9 mouse cellular contexts compared by ENCODE assay signal in genomic region chr2:92726640-92727039, GRCm38 (mm10).
DNase-seq lines count a peak whose midpoint lies in the region; ATAC-seq and TF ChIP-seq lines count a peak whose summit lies in the region.
"Had no signal": no experiment of that assay in that cellular context is flagged by ENCODE, and none has a peak within 500 bp of the region (broad histone marks: within the 10 kb centered on the region; RNA-seq: fewer than 3 reads in every experiment).

No protein-coding gene starts in this region.

- H3K4me2 ChIP-seq in embryonic facial prominence, embryonic 15.5 days (replicated peaks): no peak overlapping the region
- no peak overlapping the region for H3K4me2 ChIP-seq in midbrain, postnatal 0 days (ENCODE audit: low read depth, low read length, poor library complexity, severe bottlenecking)
- H3K4me2 ChIP-seq in liver, embryonic 11.5 days: no peak overlapping the region
- H3K4me2 ChIP-seq: liver, embryonic 13.5 days had no signal

- no peaks in the 10 kb centered on the region for H3K4me1 ChIP-seq in embryonic facial prominence, embryonic 15.5 days
- H3K4me1 ChIP-seq in hindbrain, embryonic 10.5 days (replicated peaks): peaks cover 19% of the 10 kb centered on the region
- peaks cover 4% of the 10 kb centered on the region; the same call in 1 of the 2 replicates for H3K4me1 ChIP-seq in midbrain, postnatal 0 days (ENCODE audit: insufficient read depth, low read length)
- H3K4me1 ChIP-seq in liver, embryonic 11.5 days (replicated peaks; ENCODE audit: control insufficient read depth, insufficient read depth, low read length): no peaks in the 10 kb centered on the region; the same call in 1 of the 2 replicates
- H3K4me1 ChIP-seq: liver, embryonic 13.5 days had no signal

- peak; percentile 30; the same call in 1 of the 2 replicates for ATAC-seq in embryonic facial prominence, embryonic 15.5 days (ENCODE audit: insufficient number of reproducible peaks, low FRiP score, low TSS enrichment, low read depth)
- ATAC-seq in midbrain, postnatal 0 days (ENCODE audit: low FRiP score): no peak
- ATAC-seq in liver, embryonic 11.5 days (replicated peaks; ENCODE audit: low FRiP score): no peak

- H3K9ac ChIP-seq in embryonic facial prominence, embryonic 15.5 days: no peak overlapping the region
- no peak overlapping the region for H3K9ac ChIP-seq in midbrain, postnatal 0 days (replicated peaks; ENCODE audit: low read length, poor library complexity, severe bottlenecking)
- no peak overlapping the region for H3K9ac ChIP-seq in liver, embryonic 11.5 days (ENCODE audit: low read depth, low read length)
- H3K9ac ChIP-seq: liver, embryonic 13.5 days had no signal

- TF ChIP-seq CTCF in midbrain, postnatal 0 days (IDR thresholded peaks at IDR 0.05): no peak

- DNase-seq in kidney, postnatal 14 days: peak; percentile 24
- DNase-seq in kidney, adult 9 months: no peak
- DNase-seq in hindbrain, embryonic 10.5 days (ENCODE audit: low spot score): no peak
- peak; percentile 59 for DNase-seq in midbrain, postnatal 0 days (ENCODE audit: low spot score)
- no peak for DNase-seq in layer of hippocampus, postnatal 36 days
- no peak for DNase-seq in right cerebral cortex, postnatal 10 days (ENCODE audit: low spot score in 2 of 2)
- no peak for DNase-seq in liver, embryonic 11.5 days (ENCODE audit: low spot score)
- DNase-seq: liver, embryonic 13.5 days had no signal

- H3K4me3 ChIP-seq in embryonic facial prominence, embryonic 15.5 days (replicated peaks): no peak overlapping the region
- no peak overlapping the region for H3K4me3 ChIP-seq in hindbrain, embryonic 10.5 days
- no peak overlapping the region for H3K4me3 ChIP-seq in midbrain, postnatal 0 days (ENCODE audit: low read depth, low read length)
- no peak overlapping the region for H3K4me3 ChIP-seq in liver, embryonic 11.5 days (ENCODE audit: low read depth, low read length)
- H3K4me3 ChIP-seq: liver, embryonic 13.5 days had no signal

- no peaks in the 10 kb centered on the region for H3K9me3 ChIP-seq in embryonic facial prominence, embryonic 15.5 days (replicated peaks)
- no peaks in the 10 kb centered on the region for H3K9me3 ChIP-seq in hindbrain, embryonic 10.5 days
- H3K9me3 ChIP-seq in midbrain, postnatal 0 days (ENCODE audit: low read length): no peaks in the 10 kb centered on the region
- H3K9me3 ChIP-seq in liver, embryonic 11.5 days (ENCODE audit: control insufficient read depth, low read length): no peaks in the 10 kb centered on the region
- H3K9me3 ChIP-seq: liver, embryonic 13.5 days had no signal

- no peaks in the 10 kb centered on the region for H3K27me3 ChIP-seq in embryonic facial prominence, embryonic 15.5 days
- peaks cover 4% of the 10 kb centered on the region; the same call in 1 of the 2 replicates for H3K27me3 ChIP-seq in hindbrain, embryonic 10.5 days (ENCODE audit: insufficient read depth, poor library complexity, severe bottlenecking)
- no peaks in the 10 kb centered on the region for H3K27me3 ChIP-seq in midbrain, postnatal 0 days (ENCODE audit: insufficient read depth, low read length)
- H3K27me3 ChIP-seq in liver, embryonic 11.5 days (replicated peaks; ENCODE audit: control insufficient read depth, insufficient read depth, low read length): no peaks in the 10 kb centered on the region
- H3K27me3 ChIP-seq: liver, embryonic 13.5 days had no signal

- no peaks in the 10 kb centered on the region for H3K36me3 ChIP-seq in embryonic facial prominence, embryonic 15.5 days
- no peaks in the 10 kb centered on the region for H3K36me3 ChIP-seq in hindbrain, embryonic 10.5 days
- H3K36me3 ChIP-seq in midbrain, postnatal 0 days (ENCODE audit: insufficient read depth, low read length): no peaks in the 10 kb centered on the region
- H3K36me3 ChIP-seq in liver, embryonic 11.5 days (ENCODE audit: control insufficient read depth, insufficient read depth, low read length): no peaks in the 10 kb centered on the region
- H3K36me3 ChIP-seq: liver, embryonic 13.5 days had no signal

- 45% methylated on average over 7 of the region's 7 CpGs for whole genome bisulfite sequencing in embryonic facial prominence, embryonic 15.5 days
- 59% methylated on average over 7 of the region's 7 CpGs for WGBS in hindbrain, embryonic 10.5 days
- WGBS in midbrain, postnatal 0 days: 39% methylated on average over 7 of the region's 7 CpGs
- WGBS in liver, embryonic 11.5 days: 70% methylated on average over 7 of the region's 7 CpGs

- no peak overlapping the region for H3K27ac ChIP-seq in embryonic facial prominence, embryonic 15.5 days (replicated peaks)
- peak overlapping the region; percentile 81 for H3K27ac ChIP-seq in hindbrain, embryonic 10.5 days
- no peak overlapping the region for H3K27ac ChIP-seq in midbrain, postnatal 0 days (ENCODE audit: low read depth, low read length)
- H3K27ac ChIP-seq in liver, embryonic 11.5 days (ENCODE audit: low read depth, low read length): no peak overlapping the region
- H3K27ac ChIP-seq: liver, embryonic 13.5 days had no signal

Comparison
In these comparisons a context has a peak if more than half of its experiments do, and no peak if none do; other contexts are left out.
1. DNase-seq: peak in kidney, postnatal 14 days (single experiment) and midbrain, postnatal 0 days (single experiment); none in kidney, adult 9 months (single experiment), hindbrain, embryonic 10.5 days (single experiment), layer of hippocampus, postnatal 36 days (0 of 2), right cerebral cortex, postnatal 10 days (0 of 2) and liver, embryonic 11.5 days (single experiment).